Comparison of ENCODE assay signal across 8 mouse cellular contexts in the genomic region with DNA sequence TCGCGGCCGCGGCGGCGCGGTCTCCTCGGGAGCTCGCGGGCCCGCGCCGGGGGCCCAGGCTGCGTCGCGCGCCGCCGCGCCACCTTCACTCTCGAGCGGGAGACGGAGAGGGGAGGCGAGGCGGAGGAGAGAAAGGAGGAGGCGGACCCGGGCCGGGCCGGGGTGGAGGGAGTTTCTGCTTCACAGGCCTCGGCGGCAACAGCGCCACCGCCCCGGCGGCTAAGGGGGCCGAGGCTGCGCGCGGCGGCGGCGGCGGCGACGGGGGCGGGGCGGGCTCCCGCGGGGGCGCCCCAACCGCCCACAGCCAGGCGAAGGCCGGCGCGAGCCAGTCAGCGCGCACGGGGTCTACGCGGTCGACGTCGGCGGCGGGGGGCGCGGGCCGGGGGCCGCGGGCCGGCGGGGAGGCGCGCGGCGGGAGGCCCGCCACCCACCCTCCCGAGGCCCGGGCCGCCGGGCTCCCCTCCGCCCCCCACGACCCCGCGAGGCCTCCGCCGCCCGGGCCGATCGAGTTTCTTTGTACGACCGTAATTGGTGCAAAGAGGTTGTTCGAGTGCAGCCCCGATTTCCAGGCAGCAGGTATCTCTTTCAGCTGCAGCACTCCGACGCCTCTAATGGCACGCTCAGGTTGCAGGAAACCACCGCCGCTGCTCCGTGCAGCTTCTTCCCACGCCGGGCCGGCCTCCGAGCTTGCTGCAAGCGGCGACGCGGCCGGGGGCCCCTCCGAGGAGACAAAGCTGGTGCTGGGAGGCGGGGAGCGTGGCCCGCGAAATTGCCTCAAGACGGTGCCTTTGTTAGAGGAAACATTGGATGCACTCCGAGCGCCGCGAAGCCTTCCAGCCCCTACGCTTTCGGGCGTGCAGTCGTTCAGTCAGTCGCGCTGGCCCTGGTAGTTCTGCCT. TPM values are rescaled to one million over a fixed set of nuclear protein-coding genes. Genes with fewer than 3 reads are reported as not detected.
DNase-seq lines count a peak whose midpoint lies in the region; ATAC-seq and TF ChIP-seq lines count a peak whose summit lies in the region.

No protein-coding gene starts in this region.

- DNase-seq in CD4-positive, CD25-positive, alpha-beta regulatory T cell, adult 2 months (ENCODE audit: low read depth, low spot score) = peak; percentile 90
- DNase-seq in brain, embryonic 18.5 days (ENCODE audit: low read depth, low spot score) = peak; percentile 79
- DNase-seq in forebrain, embryonic 10.5 days (ENCODE audit: extremely low spot score, low spot score) = peak; percentile 86
- DNase-seq in kidney, postnatal 25 days = peak; percentile 90 to 97
- DNase-seq in liver, embryonic 14.5 days (ENCODE audit: low read depth in 3 of 3, low spot score in 3 of 3) = peak in 2 of 3 experiments; percentile 52
- peak; percentile 89 for DNase-seq in neural tube, embryonic 11.5 days (ENCODE audit: low spot score)
- peak; percentile 91 for DNase-seq in stomach, postnatal 0 days (ENCODE audit: low spot score)

- peak overlapping the region; percentile 93 for H3K9ac ChIP-seq in heart, embryonic 15.5 days
- H3K9ac ChIP-seq in liver, embryonic 14.5 days (replicated peaks) = peak overlapping the region; percentile 92
- peak overlapping the region; percentile 99 for H3K9ac ChIP-seq in neural tube, embryonic 11.5 days (ENCODE audit: low read length)
- peak overlapping the region; percentile 100 for H3K9ac ChIP-seq in stomach, postnatal 0 days (ENCODE audit: low read length)

- under 1% methylated on average over 113 of the region's 125 CpGs for WGBS in forebrain, embryonic 10.5 days
- 2% methylated on average over 78 of the region's 125 CpGs for WGBS in heart, embryonic 15.5 days
- 1% methylated on average over 74 of the region's 125 CpGs for WGBS in liver, embryonic 14.5 days (ENCODE audit: insufficient replicate concordance)
- WGBS in neural tube, embryonic 11.5 days = under 1% methylated on average over 73 of the region's 125 CpGs
- under 1% methylated on average over 68 of the region's 125 CpGs for WGBS in stomach, postnatal 0 days

- peak overlapping the region; percentile 100 for H3K27ac ChIP-seq in forebrain, embryonic 10.5 days
- peak overlapping the region; percentile 99 for H3K27ac ChIP-seq in heart, embryonic 15.5 days
- H3K27ac ChIP-seq in liver, embryonic 14.5 days = peak overlapping the region; percentile 85
- peak overlapping the region; percentile 100 for H3K27ac ChIP-seq in neural tube, embryonic 11.5 days (ENCODE audit: low read depth, low read length)
- H3K27ac ChIP-seq in stomach, postnatal 0 days (replicated peaks) = peak overlapping the region; percentile 100

- H3K4me1 ChIP-seq in forebrain, embryonic 10.5 days = peaks cover 43% of the 10 kb centered on the region
- peaks cover 13% of the 10 kb centered on the region; the same call in 1 of the 2 replicates for H3K4me1 ChIP-seq in heart, embryonic 15.5 days (replicated peaks)
- peaks cover 0 to 3% of the 10 kb centered on the region in 2 experiments; a peak in 2 of 4 replicates for H3K4me1 ChIP-seq in liver, embryonic 14.5 days (replicated peaks; ENCODE audit: control insufficient read depth in 2 of 2, insufficient read depth in 2 of 2, low read length in 1 of 2)
- H3K4me1 ChIP-seq in neural tube, embryonic 11.5 days (ENCODE audit: control insufficient read depth, insufficient read depth, low read length) = peaks cover 15% of the 10 kb centered on the region
- H3K4me1 ChIP-seq in stomach, postnatal 0 days (replicated peaks; ENCODE audit: control insufficient read depth, insufficient read depth) = peaks cover 2% of the 10 kb centered on the region; the same call in 1 of the 2 replicates

- H3K4me2 ChIP-seq in heart, embryonic 15.5 days = peak overlapping the region; percentile 81
- peak overlapping the region; percentile 88 for H3K4me2 ChIP-seq in liver, embryonic 14.5 days (ENCODE audit: low read depth)
- peak overlapping the region; percentile 81 for H3K4me2 ChIP-seq in neural tube, embryonic 11.5 days (ENCODE audit: low read depth)
- peak overlapping the region; percentile 86 for H3K4me2 ChIP-seq in stomach, postnatal 0 days (replicated peaks; ENCODE audit: low read depth)

- H3K36me3 ChIP-seq in forebrain, embryonic 10.5 days (replicated peaks) = peaks cover 2% of the 10 kb centered on the region; the same call in 1 of the 2 replicates
- H3K36me3 ChIP-seq in heart, embryonic 15.5 days = no peaks in the 10 kb centered on the region
- H3K36me3 ChIP-seq in liver, embryonic 14.5 days (replicated peaks; ENCODE audit: control insufficient read depth, insufficient read depth, low read depth) = no peaks in the 10 kb centered on the region
- no peaks in the 10 kb centered on the region for H3K36me3 ChIP-seq in neural tube, embryonic 11.5 days (ENCODE audit: control insufficient read depth, insufficient read depth, low read length)
- H3K36me3 ChIP-seq in stomach, postnatal 0 days (ENCODE audit: control insufficient read depth, insufficient read depth, low read length) = no peaks in the 10 kb centered on the region

- peaks cover 22% of the 10 kb centered on the region for H3K27me3 ChIP-seq in forebrain, embryonic 10.5 days (ENCODE audit: poor library complexity, severe bottlenecking)
- no peaks in the 10 kb centered on the region for H3K27me3 ChIP-seq in heart, embryonic 15.5 days
- peaks cover 3% of the 10 kb centered on the region; the same call in 1 of the 2 replicates for H3K27me3 ChIP-seq in liver, embryonic 14.5 days (ENCODE audit: control insufficient read depth, insufficient read depth, low read length)
- no peaks in the 10 kb centered on the region for H3K27me3 ChIP-seq in neural tube, embryonic 11.5 days (ENCODE audit: control insufficient read depth, insufficient read depth, low read length)
- no peaks in the 10 kb centered on the region for H3K27me3 ChIP-seq in stomach, postnatal 0 days (ENCODE audit: control insufficient read depth, insufficient read depth, low read length)

- TF ChIP-seq CTCF in liver, embryonic 14.5 days (IDR thresholded peaks at IDR 0.05; ENCODE audit: low read depth) = peak; percentile 16; the same call in 1 of the 2 replicates
- TF ChIP-seq CTCF in stomach, postnatal 0 days (IDR thresholded peaks at IDR 0.05; ENCODE audit: low read depth) = peak; percentile 46

- peak; percentile 87 for ATAC-seq in heart, embryonic 15.5 days (replicated peaks; ENCODE audit: insufficient number of reproducible peaks, insufficient read depth, low FRiP score, low read depth)
- peak; percentile 82 for ATAC-seq in liver, embryonic 14.5 days (ENCODE audit: insufficient read depth)
- ATAC-seq in neural tube, embryonic 11.5 days (ENCODE audit: insufficient read depth, low FRiP score, low TSS enrichment) = peak; percentile 92
- ATAC-seq in stomach, postnatal 0 days (ENCODE audit: low FRiP score, low TSS enrichment) = peak; percentile 91

- no peaks in the 10 kb centered on the region for H3K9me3 ChIP-seq in forebrain, embryonic 10.5 days
- no peaks in the 10 kb centered on the region for H3K9me3 ChIP-seq in heart, embryonic 15.5 days (replicated peaks)
- H3K9me3 ChIP-seq in liver, embryonic 14.5 days (ENCODE audit: control insufficient read depth, low read length) = no peaks in the 10 kb centered on the region
- H3K9me3 ChIP-seq in neural tube, embryonic 11.5 days (ENCODE audit: control insufficient read depth, low read length) = no peaks in the 10 kb centered on the region
- H3K9me3 ChIP-seq in stomach, postnatal 0 days (ENCODE audit: control insufficient read depth, low read length) = no peaks in the 10 kb centered on the region

- peak overlapping the region; percentile 93 for H3K4me3 ChIP-seq in forebrain, embryonic 10.5 days
- peak overlapping the region; percentile 75 for H3K4me3 ChIP-seq in heart, embryonic 15.5 days
- H3K4me3 ChIP-seq in liver, embryonic 14.5 days (ENCODE audit: insufficient read depth in 1 of 2, low read depth in 2 of 2, low read length in 2 of 2) = peak overlapping the region; percentile 94 to 99
- peak overlapping the region; percentile 92 for H3K4me3 ChIP-seq in neural tube, embryonic 11.5 days (ENCODE audit: low read depth, low read length)
- H3K4me3 ChIP-seq in stomach, postnatal 0 days (ENCODE audit: low read depth, low read length) = peak overlapping the region; percentile 97

- TF ChIP-seq EP300 in liver, embryonic 14.5 days (IDR thresholded peaks at IDR 0.05; ENCODE audit: low read depth) = no peak
- TF ChIP-seq EP300 in stomach, postnatal 0 days (optimal IDR thresholded peaks at IDR 0.05) = no peak

RNA-seq across cellular contexts. Expression of gene Erbin, which starts 0.9 kb away (rescaled TPM):
- polyA plus RNA-seq in forebrain, embryonic 10.5 days (2016; fragmentation: Nextera tagmentation; extraction: Ambion mirVana) = 13.4 and 13.5 TPM in 2 replicates
- polyA plus RNA-seq in heart, embryonic 15.5 days (2015; fragmentation: Nextera tagmentation; extraction: Ambion mirVana) = 10.3 and 11.1 TPM in 2 replicates
- 3.6 and 5.5 TPM in 2 replicates for polyA plus RNA-seq in liver, embryonic 14.5 days (2012; rRNA removed)
- 7.5 and 8.0 TPM in 2 replicates for polyA plus RNA-seq in liver, embryonic 14.5 days (2014; fragmentation: Nextera tagmentation; extraction: Ambion mirVana)
- polyA plus RNA-seq in neural tube, embryonic 11.5 days (2014; fragmentation: Nextera tagmentation; extraction: Ambion mirVana) = 25.6 and 28.0 TPM in 2 replicates
- polyA plus RNA-seq in stomach, postnatal 0 days (2015; fragmentation: Nextera tagmentation; extraction: Ambion mirVana) = 15.7 and 16.1 TPM in 2 replicates

Comparison
In these comparisons a context has a peak if more than half of its experiments do, and no peak if none do; other contexts are left out.
1. Peak in every context shown above with its lines: DNase-seq, ATAC-seq, H3K4me3 ChIP-seq and H3K27ac ChIP-seq.